Mouse (Mus musculus) limb, embryonic 14.5 days (tissue): ENCODE measurements around the gene Olfr688. TPM values are rescaled to one million over a fixed set of nuclear protein-coding genes. Genes with fewer than 3 reads are reported as not detected.

Experiments
- ATAC-seq: fragments of 200-750 bp; cut with Nextera tagmentation; 2 replicates; pipeline ENCODE4 v1.8.0; 2017; ENCODE audit warnings: low read depth, moderate number of reproducible peaks, moderate TSS enrichment; ENCODE audit not compliant: low FRiP score
- DNase-seq: peaks from one replicate; pipeline ENCODE4 v3.0.0-alpha.2; 2015; ENCODE audit warnings: low spot score
- H3K27ac ChIP-seq: fragments of 300-500 bp; sonication (generic); replicated peaks from 2 replicates; pipeline ENCODE4 v1.5.1; 2014; ENCODE audit warnings: low read depth, mild to moderate bottlenecking, low read length, moderate library complexity, mixed read lengths
- H3K27me3 ChIP-seq: fragments of 300-500 bp; sonication (generic); 2 replicates; pipeline ENCODE4 v1.6.1; 2014; ENCODE audit warnings: low read length, mixed read lengths; ENCODE audit not compliant: control insufficient read depth, insufficient read depth
- H3K36me3 ChIP-seq: fragments of 300-500 bp; sonication (generic); 2 replicates; pipeline ENCODE4 v1.6.1; 2014; ENCODE audit warnings: mild to moderate bottlenecking, low read length, moderate library complexity, mixed read lengths; ENCODE audit not compliant: control insufficient read depth, insufficient read depth
- H3K4me1 ChIP-seq: fragments of 300-500 bp; sonication (generic); 2 replicates; pipeline ENCODE4 v1.6.1; 2014; ENCODE audit warnings: antibody characterized with exemption, low read length, mixed read lengths; ENCODE audit not compliant: control insufficient read depth, insufficient read depth
- H3K4me2 ChIP-seq: fragments of 300-500 bp; sonication (generic); replicated peaks from 2 replicates; pipeline ENCODE4 v1.6.1; 2014; ENCODE audit warnings: low read depth, mild to moderate bottlenecking, low read length, moderate library complexity; ENCODE audit not compliant: severe bottlenecking
- H3K4me3 ChIP-seq: fragments of 300-500 bp; sonication (generic); replicated peaks from 2 replicates; pipeline ENCODE4 v1.5.1; 2014; ENCODE audit warnings: low read length
- H3K9ac ChIP-seq: fragments of 300-500 bp; sonication (generic); 2 replicates; pipeline ENCODE4 v1.6.1; 2014; ENCODE audit warnings: mild to moderate bottlenecking, low read depth, low read length, moderate library complexity; ENCODE audit not compliant: severe bottlenecking
- H3K9me3 ChIP-seq: fragments of 300-500 bp; sonication (generic); 2 replicates; pipeline ENCODE4 v1.6.1; 2016; ENCODE audit warnings: low read length; ENCODE audit not compliant: control insufficient read depth
- POLR2A ChIP-seq: fragments of 200-500 bp; IDR thresholded peaks from 2 replicates; pipeline ENCODE4 v1.8.0; 2012; ENCODE audit warnings: inconsistent platforms, mild to moderate bottlenecking, moderate library complexity, borderline replicate concordance; ENCODE audit not compliant: insufficient read depth, insufficient read length; ENCODE audit errors: extremely low read depth
- WGBS: fragments of 180-500 bp; shearing (Covaris S2); extraction: QIAGEN DNeasy Blood & Tissue Kit; methylation state at CpG from one replicate; pipeline ENCODE4 v1.1.7; 2014; 5-methylcytosine and 5-hydroxymethylcytosine counted together
- polyA plus RNA-seq, 2 experiments: library from polyadenylated mRNA; depleted of rRNA in 1 of 2; stranded (reverse) in 1 of 2; unstranded in 1 of 2; fragments of >200 nt; fragmentation: Nextera tagmentation in 1 of 2; extraction: Ambion mirVana in 1 of 2; gene quantifications; 2 replicates each; pipeline versions ENCODE4 v1.2.1 to v1.2.3; 2012 to 2014

Gene Olfr688
- polyA plus RNA-seq (2012; rRNA removed) (not detected in 2 replicates), polyA plus RNA-seq (2014; fragmentation: Nextera tagmentation; extraction: Ambion mirVana) (not detected in 2 replicates)

GRCm38 (mm10) chr7:105287795-105288194 is at the start of gene Olfr688:
TSS of gene Olfr688 (plus strand) at chr7:105288095.
- Histone ChIP-seq H3K4me2 (no peak within 1 kb of the TSS), H3K9ac (no peak within 1 kb of the TSS), H3K27ac (no peak within 1 kb of the TSS), H3K4me1 (no peaks in the 10 kb centered on the region), H3K27me3 (no peaks in the 10 kb centered on the region), H3K36me3 (no peaks in the 10 kb centered on the region), H3K9me3 (no peaks in the 10 kb centered on the region), H3K4me3 (no peak within 1 kb of the TSS)
- no peak for TF ChIP-seq POLR2A
- no peak for ATAC-seq
- DNase-seq: no peak
- WGBS: 76% methylated on average over 6 of the region's 6 CpGs

GRCm38 (mm10) chr7:105247671-105248070 is 40.2 kb upstream of the Olfr688 start:
- Histone ChIP-seq H3K27me3 (no peaks in the 10 kb centered on the region), H3K27ac (no peak overlapping the region), H3K9me3 (no peaks in the 10 kb centered on the region), H3K4me1 (no peaks in the 10 kb centered on the region), H3K36me3 (no peaks in the 10 kb centered on the region), H3K9ac (no peak overlapping the region), H3K4me3 (no peak overlapping the region), H3K4me2 (no peak overlapping the region)
- TF ChIP-seq POLR2A: no peak
- WGBS: 89% methylated on average over 3 of the region's 3 CpGs
- ATAC-seq (no peak), DNase-seq (no peak)

GRCm38 (mm10) chr7:105248197-105248596 is 39.7 kb upstream of the Olfr688 start:
- 57% methylated on average over 1 of the region's 1 CpGs for WGBS
- no peak overlapping the region for H3K4me3 ChIP-seq
- no peak for DNase-seq
- TF ChIP-seq POLR2A: no peak
- ATAC-seq: no peak
- H3K27me3 ChIP-seq: no peaks in the 10 kb centered on the region
- H3K4me2 ChIP-seq: no peak overlapping the region
- H3K4me1 ChIP-seq: no peaks in the 10 kb centered on the region
- no peak overlapping the region for H3K27ac ChIP-seq
- H3K36me3 ChIP-seq: no peaks in the 10 kb centered on the region
- H3K9ac ChIP-seq: no peak overlapping the region
- H3K9me3 ChIP-seq: no peaks in the 10 kb centered on the region

- Histone ChIP-seq H3K9me3 (no peaks in the 10 kb centered on the region), H3K27me3 (no peaks in the 10 kb centered on the region), H3K4me2 (no peak overlapping the region), H3K27ac (no peak overlapping the region), H3K4me1 (no peaks in the 10 kb centered on the region), H3K9ac (no peak overlapping the region), H3K4me3 (no peak overlapping the region), H3K36me3 (no peaks in the 10 kb centered on the region)
- 59% methylated on average over 5 of the region's 5 CpGs for WGBS
- DNase-seq (no peak), ATAC-seq (no peak)
- no peak for TF ChIP-seq POLR2A
Observed at GRCm38 (mm10) chr7:105256656-105257055, 31.2 kb upstream of the Olfr688 start.

GRCm38 (mm10) chr7:105272426-105272825 is 15.5 kb upstream of the Olfr688 start:
- no peak for ATAC-seq
- no peak overlapping the region for H3K4me3 ChIP-seq

GRCm38 (mm10) chr7:105290051-105290450 is 2.2 kb downstream of the Olfr688 start:
- H3K4me1 ChIP-seq: no peaks in the 10 kb centered on the region
- no peak for ATAC-seq
- no peaks in the 10 kb centered on the region for H3K9me3 ChIP-seq
- H3K4me2 ChIP-seq: no peak overlapping the region
- H3K27me3 ChIP-seq: no peaks in the 10 kb centered on the region
- H3K9ac ChIP-seq: no peak overlapping the region
- H3K4me3 ChIP-seq: no peak overlapping the region
- no peak overlapping the region for H3K27ac ChIP-seq
- no peak for TF ChIP-seq POLR2A
- DNase-seq: no peak
- H3K36me3 ChIP-seq: no peaks in the 10 kb centered on the region

More at GRCm38 (mm10) chr7:105272426-105272825, 15.5 kb upstream of the Olfr688 start:
- Histone ChIP-seq H3K9ac (no peak overlapping the region), H3K27ac (no peak overlapping the region), H3K36me3 (no peaks in the 10 kb centered on the region), H3K4me1 (no peaks in the 10 kb centered on the region), H3K27me3 (no peaks in the 10 kb centered on the region), H3K4me2 (no peak overlapping the region), H3K9me3 (no peaks in the 10 kb centered on the region)
- WGBS: 76% methylated on average over 7 of the region's 7 CpGs
- TF ChIP-seq POLR2A: no peak
- DNase-seq: no peak
